Mouse (Mus musculus) stomach, postnatal 0 days (tissue): Measurements from ENCODE around the gene Cenpj.

ENCODE experiments used
- CTCF ChIP-seq: IDR thresholded peaks from 2 replicates; pipeline ENCODE4 v1.5.1; 2016; ENCODE audit warnings: antibody characterized with exemption, low read depth, mild to moderate bottlenecking, moderate library complexity
- EP300 ChIP-seq: optimal IDR thresholded peaks from 2 replicates; pipeline ENCODE3; 2016; ENCODE audit warnings: antibody characterized with exemption

- TF ChIP-seq CTCF (no peak), EP300 (no peak)
Observed at GRCm38 (mm10) chr14:56550960-56551359, 24.3 kb downstream of the Cenpj start.
